ENCODE assay signal across 14 mouse cellular contexts in the genomic region with DNA sequence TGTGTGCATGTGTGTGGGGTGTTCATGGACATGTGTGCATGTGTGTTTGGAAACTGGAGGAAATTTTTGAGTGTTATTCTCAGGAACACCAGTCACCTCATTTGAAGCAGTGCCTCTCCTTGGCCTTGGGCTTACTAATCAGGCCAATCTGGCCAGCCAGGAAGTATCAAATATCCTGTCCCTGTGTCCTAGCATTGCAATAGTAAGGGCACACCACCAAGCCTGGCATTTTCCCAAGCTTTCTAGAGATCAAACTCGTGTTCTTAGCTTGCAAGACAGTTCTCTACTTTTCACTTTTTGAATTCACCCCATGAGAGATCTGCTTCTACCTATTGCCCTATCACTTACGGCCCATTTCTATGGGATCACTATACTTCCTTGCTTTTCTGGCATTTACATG.
A peak's percentile ranks its signal among the peaks of the same experiment; 100 is the strongest.
DNase-seq lines count a peak whose midpoint lies in the region.
"Had no signal": no experiment of that assay in that cellular context is flagged by ENCODE, and none has a peak within 500 bp of the region (broad histone marks: within the 10 kb centered on the region; RNA-seq: fewer than 3 reads in every experiment).

No protein-coding gene starts in this region.

- peak; percentile 58 for DNase-seq in adrenal gland, postnatal 10 days
- DNase-seq in adrenal gland, postnatal 4 days (ENCODE audit: low spot score in 2 of 2): no peak
- DNase-seq in gastrocnemius, postnatal 10 days: peak; percentile 6
- DNase-seq in gastrocnemius, postnatal 4 days (ENCODE audit: low spot score in 2 of 2): no peak
- DNase-seq in lung, postnatal 14 days: peak; percentile 4
- no peak for DNase-seq in lung, postnatal 25 days (ENCODE audit: low spot score)
- peak; percentile 3 for DNase-seq in skeletal muscle tissue, adult 2 months (ENCODE audit: low read depth, low spot score)
- DNase-seq in urinary bladder, postnatal 25 days (ENCODE audit: low spot score): no peak
- DNase-seq: cerebellum, adult 8-10 months; cerebellum, postnatal 36 days; kidney, adult 11 months; layer of hippocampus, adult 9-11 months; right cerebral cortex, postnatal 14 days; thymus, postnatal 25 days had no signal

Comparison
In these comparisons a context has a peak if more than half of its experiments do, and no peak if none do; other contexts are left out.
1. DNase-seq: peak in adrenal gland, postnatal 10 days (single experiment), gastrocnemius, postnatal 10 days (single experiment), lung, postnatal 14 days (single experiment) and skeletal muscle tissue, adult 2 months (single experiment); none in adrenal gland, postnatal 4 days (0 of 2), gastrocnemius, postnatal 4 days (0 of 2), lung, postnatal 25 days (single experiment) and urinary bladder, postnatal 25 days (single experiment).